Mouse (Mus musculus): ENCODE measurements around the gene Clnk. TPM values are rescaled to one million over a fixed set of nuclear protein-coding genes. Genes with fewer than 3 reads are reported as not detected.
"Not testable (repeated sequence)": the region's sequence is repeated elsewhere in the genome, so short reads cannot be mapped to it uniquely, and the experiment has no call there.

The Clnk gene
- total RNA-seq (2021) = not detected
- long read RNA-seq, experiment 1, partial matches to known transcripts = 0 of 5 reads
- long read RNA-seq, experiment 1, other reads (novel, unspliced or antisense) = 5 of 5 reads
- long read RNA-seq, experiment 2, partial matches to known transcripts = 0 of 9 reads
- long read RNA-seq, experiment 2, other reads (novel, unspliced or antisense) = 9 of 9 reads

DNA sequence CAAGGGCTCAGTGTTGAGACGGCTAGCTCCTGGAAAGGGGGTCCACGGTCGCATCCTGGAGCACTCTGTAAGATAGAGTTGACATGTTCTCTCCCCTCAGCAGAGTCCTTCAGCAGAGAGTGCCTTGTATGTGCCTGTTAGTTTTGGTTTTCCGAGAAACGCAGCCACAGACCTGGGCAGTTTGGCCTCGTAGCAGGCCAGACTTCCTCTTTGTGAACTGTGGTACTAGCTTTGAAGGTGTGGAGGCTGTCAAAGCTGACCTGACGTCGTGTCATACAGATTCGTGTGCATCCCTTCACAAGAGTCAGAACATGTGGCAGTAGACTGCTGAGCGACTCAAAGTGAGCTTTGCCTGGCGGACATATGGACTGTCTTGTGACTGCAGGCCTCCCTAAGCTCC, at the start of gene Clnk:
Gene Clnk (minus strand): TSS at position 191 of the 400 bp plus-strand sequence.
- no peak within 1 kb of the TSS for H3K27ac ChIP-seq
- no peak for DNase-seq (ENCODE audit: low spot score in 2 of 2)
- no peak for TF ChIP-seq CTCF (conservative IDR thresholded peaks at IDR 0.05)
- no peak within 1 kb of the TSS for H3K4me3 ChIP-seq

DNA sequence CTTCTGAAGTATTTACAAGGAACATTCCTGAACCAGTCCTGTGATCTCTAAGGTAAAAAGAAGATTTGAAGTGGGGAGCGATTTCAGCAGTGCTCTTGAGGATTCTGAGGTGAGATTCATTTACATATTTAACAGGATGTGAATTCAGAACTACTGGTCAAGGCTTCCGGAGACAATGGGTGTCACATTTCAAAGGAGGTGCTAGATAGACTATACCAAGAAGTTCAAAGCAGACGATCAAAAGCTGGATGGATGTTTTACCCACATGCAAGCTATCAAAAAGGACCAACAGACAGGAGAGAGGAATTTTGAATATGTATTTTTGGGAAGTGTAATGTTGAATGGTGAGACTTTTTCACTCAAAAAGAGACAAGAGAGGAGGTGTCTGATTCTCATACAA, 28.7 kb upstream of the Clnk start:
- no peak for DNase-seq (ENCODE audit: low spot score in 2 of 2)
- TF ChIP-seq CTCF (conservative IDR thresholded peaks at IDR 0.05) = no peak
- Histone ChIP-seq H3K27ac (no peak overlapping the region), H3K4me3 (no peak overlapping the region)

- H3K4me3 ChIP-seq = no peak overlapping the region
- H3K27ac ChIP-seq = no peak overlapping the region
- no peak for TF ChIP-seq CTCF (conservative IDR thresholded peaks at IDR 0.05)
- no peak for DNase-seq (ENCODE audit: low spot score in 2 of 2)
These were observed 28.0 kb upstream of the Clnk start for GRCm38 (mm10) chr5:38904528-38905044.

- no peak for DNase-seq (ENCODE audit: low spot score in 2 of 2)
- Histone ChIP-seq H3K4me3 (no peak overlapping the region), H3K27ac (no peak overlapping the region)
- TF ChIP-seq CTCF (conservative IDR thresholded peaks at IDR 0.05) = no peak
These were observed 26.3 kb upstream of the Clnk start for GRCm38 (mm10) chr5:38902889-38903288.

DNA sequence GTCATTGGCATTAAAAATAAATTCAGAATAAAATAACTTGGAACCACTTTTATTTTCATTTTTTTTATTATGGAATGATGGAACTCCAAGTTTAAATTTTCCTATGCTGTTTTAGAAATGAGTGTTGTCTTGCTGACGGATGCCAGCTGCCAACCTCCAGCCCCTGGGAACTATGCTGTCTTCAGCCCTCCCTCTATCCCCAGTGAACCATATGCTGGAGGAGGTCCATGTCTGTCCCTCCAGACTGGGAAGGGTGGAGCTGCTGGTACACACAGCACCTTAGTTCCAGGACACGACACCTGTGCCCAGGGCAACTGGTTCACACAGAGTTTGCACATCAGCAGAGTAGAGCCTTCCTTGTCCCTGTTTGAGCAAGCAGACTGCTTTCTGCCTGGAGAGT, 22.4 kb upstream of the Clnk start:
- Histone ChIP-seq H3K27ac (no peak overlapping the region), H3K4me3 (no peak overlapping the region)
- DNase-seq (ENCODE audit: low spot score in 2 of 2) = no peak
- no peak for TF ChIP-seq CTCF (conservative IDR thresholded peaks at IDR 0.05)

DNA sequence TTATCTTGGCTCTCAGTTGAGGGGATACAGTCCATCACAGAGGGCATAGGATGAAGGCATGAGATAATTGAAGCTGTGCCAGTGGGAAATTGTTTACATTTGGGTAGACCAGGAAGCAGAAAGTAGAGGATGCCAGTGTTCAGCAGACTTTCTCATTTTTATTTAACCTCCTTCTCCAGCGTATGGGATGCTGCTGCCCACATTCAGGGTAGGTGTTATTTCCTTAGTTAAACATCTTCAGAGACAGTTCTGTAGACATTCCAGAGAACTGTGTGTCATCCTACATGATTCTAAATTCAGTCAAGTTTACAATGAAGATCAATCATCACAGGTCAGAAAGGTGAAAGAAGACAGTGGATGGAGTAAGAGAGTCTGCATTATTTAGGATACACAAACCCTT, 12.0 kb upstream of the Clnk start:
- no peak for TF ChIP-seq CTCF (conservative IDR thresholded peaks at IDR 0.05)

DNA sequence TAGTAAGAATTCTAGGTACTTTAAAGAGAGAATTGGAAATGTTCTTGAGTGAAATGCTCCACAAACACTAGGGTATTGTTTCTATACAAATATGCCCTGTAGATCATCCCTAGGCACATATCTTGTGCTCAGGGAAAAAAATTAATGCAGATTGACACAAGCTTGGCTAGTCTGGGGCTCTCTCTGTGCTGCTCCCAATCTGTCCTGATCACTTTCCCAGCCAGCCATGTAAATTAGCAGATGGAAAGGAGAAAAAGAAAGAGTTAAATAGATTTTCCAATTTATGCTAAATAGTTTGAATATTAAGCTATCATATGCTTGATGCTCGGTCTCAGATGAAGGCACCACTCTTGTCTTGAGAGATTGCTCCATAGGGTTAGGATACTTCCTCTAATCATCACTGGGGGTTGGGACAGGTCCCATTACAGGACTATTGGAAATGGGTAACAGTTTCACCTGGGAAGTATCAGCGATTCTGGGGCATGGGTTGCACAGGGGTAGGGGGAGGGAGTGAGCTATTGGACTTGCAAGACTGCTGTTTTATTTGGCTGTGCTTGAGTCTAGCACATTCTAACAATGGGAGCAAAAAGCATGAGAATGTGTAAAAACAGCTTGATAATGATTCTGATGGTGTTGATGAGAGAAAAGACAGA, 10.1 kb upstream of the Clnk start:
- no peak for TF ChIP-seq CTCF (conservative IDR thresholded peaks at IDR 0.05)
- DNase-seq (ENCODE audit: low spot score in 2 of 2) = no peak
- H3K27ac ChIP-seq = no peak overlapping the region

More for the DNA sequence above, 12.0 kb upstream of the Clnk start:
- DNase-seq (ENCODE audit: low spot score in 2 of 2) = no peak
- Histone ChIP-seq H3K4me3 (no peak overlapping the region), H3K27ac (no peak overlapping the region)

DNA sequence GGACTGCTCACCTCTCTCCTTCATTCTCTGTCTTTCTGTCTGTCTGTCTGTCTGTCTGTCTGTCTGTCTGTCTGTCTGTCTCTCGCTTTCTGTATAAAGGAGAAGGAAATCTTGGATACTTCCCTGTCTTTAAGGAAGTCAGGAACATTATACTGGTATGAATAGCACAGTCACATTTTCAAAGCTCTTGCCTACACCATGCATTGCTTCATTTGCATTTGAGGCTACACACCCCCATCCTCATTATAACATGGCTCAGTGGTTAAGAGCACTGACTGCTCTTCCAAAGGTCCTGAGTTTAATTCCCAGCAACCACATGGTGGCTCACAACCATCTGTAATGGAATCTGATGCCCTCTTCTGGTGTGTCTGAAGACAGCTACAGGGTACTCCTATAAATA, 6.0 kb upstream of the Clnk start:
- H3K4me3 ChIP-seq; H3K27ac ChIP-seq; DNase-seq (ENCODE audit: low spot score in 2 of 2): not testable (repeated sequence)

More for the DNA sequence above, 10.1 kb upstream of the Clnk start:
- no peak overlapping the region for H3K4me3 ChIP-seq

GRCm38 (mm10) chr5:38881728-38882620, 5.4 kb upstream of the Clnk start:
- TF ChIP-seq CTCF (conservative IDR thresholded peaks at IDR 0.05) = no peak
- H3K27ac ChIP-seq = peak overlapping the region; percentile 18; the same call in 1 of the 2 replicates
- H3K4me3 ChIP-seq = no peak overlapping the region
- DNase-seq (ENCODE audit: low spot score in 2 of 2) = peak; percentile 33 to 40

DNA sequence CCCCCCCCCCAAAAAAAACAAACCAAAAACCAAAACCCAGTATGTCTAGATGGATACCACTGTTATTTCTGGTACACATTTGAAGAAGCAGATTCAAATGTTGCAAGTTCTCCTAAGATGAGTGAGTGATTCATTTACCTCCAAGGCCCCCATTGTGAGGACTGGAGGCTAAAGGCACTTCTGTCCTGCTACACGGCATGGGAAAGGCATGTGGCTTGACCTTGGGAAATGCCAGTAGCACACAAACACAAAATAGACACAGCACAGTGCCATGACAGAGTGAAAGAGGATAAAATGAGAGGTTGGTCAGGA, 4.8 kb upstream of the Clnk start:
- peak overlapping the region; percentile 18; the same call in 1 of the 2 replicates for H3K27ac ChIP-seq
- no peak for DNase-seq (ENCODE audit: low spot score in 2 of 2)
- no peak for TF ChIP-seq CTCF (conservative IDR thresholded peaks at IDR 0.05)

DNA sequence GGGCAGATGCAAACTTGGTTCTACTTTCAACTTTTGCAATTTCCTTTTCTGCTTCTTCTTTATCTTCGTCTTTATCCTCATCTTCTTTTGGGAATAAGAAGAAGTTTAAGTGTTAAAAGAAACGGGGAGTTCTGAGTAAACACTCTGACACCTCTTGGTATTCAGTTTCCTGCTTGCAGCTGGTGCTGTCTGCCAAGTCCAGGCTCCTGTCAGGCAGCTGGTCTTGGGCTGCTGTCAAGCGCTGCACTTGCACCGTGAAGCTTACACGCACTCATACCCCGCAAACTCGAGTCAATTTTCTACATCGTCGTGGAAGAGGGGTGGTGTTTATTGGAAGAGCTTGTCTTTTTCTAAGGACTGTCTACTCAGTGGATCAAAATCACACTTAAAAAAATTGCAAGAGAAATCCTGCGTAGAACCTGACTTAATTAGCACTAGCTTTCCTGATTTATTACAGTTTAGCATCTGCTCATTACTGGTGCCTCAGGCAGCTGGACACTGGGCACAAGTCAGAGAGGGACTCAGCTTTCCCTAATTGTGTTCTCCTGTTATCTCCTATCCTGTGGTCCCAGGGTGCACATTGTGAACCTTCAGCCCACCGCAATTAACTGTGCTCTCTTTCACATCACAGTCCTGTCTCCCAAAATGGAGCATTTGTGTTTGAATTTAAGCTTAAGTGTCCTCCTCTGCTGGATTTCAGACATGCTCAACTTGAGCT, 3.5 kb upstream of the Clnk start:
- no peak for TF ChIP-seq CTCF (conservative IDR thresholded peaks at IDR 0.05)
- H3K27ac ChIP-seq = no peak overlapping the region
- no peak for DNase-seq (ENCODE audit: low spot score in 2 of 2)
- H3K4me3 ChIP-seq = 0 out of 2 replicates have a peak overlapping the region, but pooled peaks have one; percentile 4

More for the DNA sequence above, 4.8 kb upstream of the Clnk start:
- H3K4me3 ChIP-seq = no peak overlapping the region

DNA sequence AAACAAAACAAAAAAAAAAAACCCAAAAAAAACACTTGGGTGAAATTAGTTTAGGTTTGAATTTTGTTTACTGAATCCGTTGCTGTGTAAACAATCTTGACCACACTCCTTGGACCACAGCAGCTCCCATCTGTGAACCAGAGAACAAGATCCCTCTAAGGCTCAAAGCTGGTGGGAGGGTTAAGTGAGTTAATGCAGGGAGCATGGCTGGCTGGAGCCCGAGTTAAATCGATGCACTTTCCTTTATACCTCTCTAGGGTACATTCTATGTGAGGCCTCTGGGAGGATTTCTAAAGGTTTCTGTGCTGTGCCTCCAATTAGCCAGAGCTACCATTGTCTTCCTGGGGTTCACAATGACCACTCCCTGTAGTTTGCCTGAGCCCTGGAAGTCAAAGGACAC, 1.2 kb downstream of the Clnk start:
- TF ChIP-seq CTCF (conservative IDR thresholded peaks at IDR 0.05) = no peak
- H3K27ac ChIP-seq = no peak overlapping the region
- H3K4me3 ChIP-seq = no peak overlapping the region
- DNase-seq (ENCODE audit: low spot score in 2 of 2) = no peak

DNA sequence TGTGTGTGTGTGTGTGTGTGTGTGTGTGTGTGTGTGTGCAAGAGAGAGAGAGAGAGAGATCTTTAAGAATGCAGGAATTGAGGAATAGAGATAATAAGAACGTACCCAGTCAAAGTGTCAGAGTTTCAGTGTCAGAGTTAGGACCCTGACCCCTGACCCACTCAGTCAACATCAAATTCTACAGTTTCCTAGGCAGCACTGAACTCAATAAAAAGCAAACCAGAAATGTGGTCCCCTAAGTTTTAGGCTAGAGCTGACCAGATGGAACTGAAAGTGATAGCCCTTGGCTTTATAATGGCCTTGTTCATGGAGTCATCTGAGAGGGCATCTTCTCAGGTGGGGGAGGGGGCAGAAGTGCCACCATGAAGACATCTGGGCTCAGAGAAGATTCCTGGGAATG, 1.7 kb downstream of the Clnk start:
- TF ChIP-seq CTCF (conservative IDR thresholded peaks at IDR 0.05) = no peak
- Histone ChIP-seq H3K4me3 (no peak overlapping the region), H3K27ac (no peak overlapping the region)
- no peak for DNase-seq (ENCODE audit: low spot score in 2 of 2)
